In genomic region chr4:41552529-41552928, GRCm38 (mm10) we compare ENCODE assay signal across 8 mouse cellular contexts. TPM values are rescaled to one million over a fixed set of nuclear protein-coding genes. Genes with fewer than 3 reads are reported as not detected.
A peak's percentile ranks its signal among the peaks of the same experiment; 100 is the strongest.
DNase-seq lines count a peak whose midpoint lies in the region; TF ChIP-seq lines count a peak whose summit lies in the region.

No protein-coding gene starts in this region.

- H3K4me3 ChIP-seq in lung, adult 2 months (replicated peaks; ENCODE audit: extremely low read depth, low read depth, low read length) = no peak overlapping the region

- peaks cover 17% of the 10 kb centered on the region for H3K4me1 ChIP-seq in lung, adult 2 months (ENCODE audit: control insufficient read depth, insufficient read depth, low read length)

- peak; percentile 88 for TF ChIP-seq CTCF in lung, adult 2 months (IDR thresholded peaks at IDR 0.05; ENCODE audit: insufficient read depth, low read length)

- no peak for TF ChIP-seq POLR2A in lung, adult 2 months (IDR thresholded peaks at IDR 0.05; ENCODE audit: borderline replicate concordance, extremely low read depth, low read depth, low read length)

- DNase-seq in A20 (ENCODE audit: low read depth, low spot score) (peak; percentile 78), NIH3T3 (ENCODE audit: low read depth) (peak; percentile 78)
- DNase-seq in cerebellum, postnatal 14 days = peak; percentile 66 to 77
- peak; percentile 67 for DNase-seq in gastrocnemius, postnatal 25 days
- peak; percentile 84 for DNase-seq in kidney, postnatal 14 days
- DNase-seq in lung, adult 2 months = peak; percentile 78
- peak; percentile 85 for DNase-seq in retina, embryonic 14.5 days (ENCODE audit: low spot score)
- DNase-seq in thymus, postnatal 4 days = peak; percentile 83

- 39% methylated on average over 6 of the region's 6 CpGs for WGBS in lung, adult 2 months

RNA-seq across cellular contexts. Expression of gene Fam219a, which starts 16.8 kb away (rescaled TPM):
- total RNA-seq in gastrocnemius, postnatal 25 days (2021) = 10 to 100 TPM; 17.1 to 17.4 TPM
- polyA plus RNA-seq in lung, adult 2 months (2012; rRNA removed) = 63.5 and 94.2 TPM in 2 replicates

RNA-seq across cellular contexts. Expression of gene Dnaic1, which starts 17.0 kb away (rescaled TPM):
- under 1 TPM; 0.43 to 0.64 TPM for total RNA-seq in gastrocnemius, postnatal 25 days (2021)
- polyA plus RNA-seq in lung, adult 2 months (2012; rRNA removed) = 8.2 and 10.3 TPM in 2 replicates

RNA-seq across cellular contexts. Expression of gene 1110017D15Rik, which starts 35.4 kb away (rescaled TPM):
- not detected for total RNA-seq in gastrocnemius, postnatal 25 days (2021)
- polyA plus RNA-seq in lung, adult 2 months (2012; rRNA removed) = 40.8 and 50.3 TPM in 2 replicates

RNA-seq across cellular contexts. Expression of gene AI464131, which starts 49.7 kb away (rescaled TPM):
- 10 to 100 TPM; 59.5 to 75.2 TPM for total RNA-seq in gastrocnemius, postnatal 25 days (2021)
- 14.0 and 14.1 TPM in 2 replicates for polyA plus RNA-seq in lung, adult 2 months (2012; rRNA removed)
